Mouse (Mus musculus): ENCODE measurements around the gene Cib1.

DNA sequence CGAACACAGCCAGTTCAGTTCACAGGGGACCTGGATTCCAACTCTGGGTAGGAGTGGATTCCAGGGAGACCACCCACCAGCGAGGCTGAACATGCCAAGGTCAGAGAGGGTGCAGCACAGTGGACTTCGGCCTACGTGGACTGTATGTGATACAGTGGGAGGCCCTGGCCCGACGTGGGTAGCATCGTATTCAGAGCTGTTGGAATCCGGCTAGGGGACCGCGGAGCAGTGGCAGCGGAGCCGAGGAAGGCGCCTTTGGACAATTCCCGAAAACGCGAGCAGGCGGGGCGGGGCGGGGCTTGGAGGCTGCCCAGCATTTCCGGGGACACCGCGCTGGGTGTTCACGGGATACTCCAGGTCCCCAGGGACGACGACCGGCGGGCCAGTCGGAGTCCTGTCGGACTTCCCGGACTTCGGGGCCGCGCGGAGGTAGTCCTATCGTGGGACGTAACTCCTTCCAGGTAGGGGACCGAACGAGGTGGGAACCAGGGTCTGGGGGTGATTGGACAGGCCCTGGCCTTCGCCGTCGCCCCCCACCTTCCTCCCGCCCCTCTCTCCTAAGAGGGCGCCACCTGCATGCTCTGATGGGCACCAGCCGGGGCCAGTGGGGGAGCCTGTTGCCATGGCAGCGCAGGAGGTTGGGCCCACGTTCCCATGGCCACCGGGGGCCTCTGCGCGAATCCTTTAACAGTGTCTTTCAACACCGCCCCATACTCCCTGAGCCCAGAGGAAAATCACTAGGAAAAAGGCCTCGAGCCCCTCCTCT lies 45.9 kb downstream of the Cib1 start, which contains the start of gene Sema4b:
- TF ChIP-seq CTCF (IDR thresholded peaks at IDR 0.05) = peak; percentile 43
- TF ChIP-seq EP300 (IDR thresholded peaks at IDR 0.05) = no peak
